ENCODE assay signal across 34 mouse cellular contexts in genomic region chr9:123935776-123936175, GRCm38 (mm10). TPM values are rescaled to one million over a fixed set of nuclear protein-coding genes. Genes with fewer than 3 reads are reported as not detected.
DNase-seq lines count a peak whose midpoint lies in the region; ATAC-seq and TF ChIP-seq lines count a peak whose summit lies in the region.
"Had no signal": no experiment of that assay in that cellular context is flagged by ENCODE, and none has a peak within 500 bp of the region (broad histone marks: within the 10 kb centered on the region; RNA-seq: fewer than 3 reads in every experiment).

No protein-coding gene starts in this region.

- TF ChIP-seq CTCF in E14TG2a.4 (conservative IDR thresholded peaks at IDR 0.05; ENCODE audit: low read length) = no peak

- H3K36me3 ChIP-seq in E14TG2a.4 (ENCODE audit: insufficient read depth, low read length) (peaks cover 45% of the 10 kb centered on the region), ES-E14 (ENCODE audit: control insufficient read depth, insufficient read depth, low read length, poor library complexity, severe bottlenecking) (peaks cover 30% of the 10 kb centered on the region)
- H3K36me3 ChIP-seq: embryonic facial prominence, embryonic 10.5 days; embryonic facial prominence, embryonic 13.5 days; heart, embryonic 12.5 days; heart, embryonic 15.5 days; hindbrain, embryonic 10.5 days; hindbrain, embryonic 13.5 days; intestine, embryonic 15.5 days had no signal

- H3K27me3 ChIP-seq in E14TG2a.4 (ENCODE audit: insufficient read depth, low read length) = 0 out of 2 replicates have a peak, but pooled peaks cover under 1% of the 10 kb centered on the region
- H3K27me3 ChIP-seq: embryonic facial prominence, embryonic 13.5 days; heart, embryonic 12.5 days; heart, embryonic 15.5 days; hindbrain, embryonic 13.5 days; intestine, embryonic 15.5 days had no signal

- DNase-seq in ES-E14 (ENCODE audit: low read depth, low spot score) = peak; percentile 24
- DNase-seq in R1 (ENCODE audit: low read depth, low spot score) = peak; percentile 71
- DNase-seq in urinary bladder, postnatal 10 days (ENCODE audit: low spot score) = no peak
- DNase-seq in adrenal gland, postnatal 14 days = no peak
- no peak for DNase-seq in left cerebral cortex, adult 9 months (ENCODE audit: low spot score in 2 of 2)
- DNase-seq: adrenal gland, adult 8-10 months; adrenal gland, postnatal 36 days; cerebellum, adult 11-12 months; cerebellum, adult 8-10 months; cerebellum, postnatal 10 days; cerebellum, postnatal 36 days; embryo, embryonic 11 days; forebrain, postnatal 0 days; gastrocnemius, postnatal 25 days; heart, adult 18-20 months; heart, postnatal 10 days; heart, postnatal 36 days; kidney, adult 11 months had no signal

- ATAC-seq in CD4-positive, CD25-positive, alpha-beta regulatory T cell, adult 4 months = no peak
- ATAC-seq: forebrain, embryonic 14.5 days; forebrain, postnatal 0 days; hindbrain, embryonic 16.5 days; intestine, embryonic 15.5 days had no signal

- no peaks in the 10 kb centered on the region for H3K4me1 ChIP-seq in E14TG2a.4 (replicated peaks; ENCODE audit: low read depth, low read length)
- H3K4me1 ChIP-seq in ES-E14 (ENCODE audit: control insufficient read depth in 2 of 2, insufficient read depth in 2 of 2, low read length in 2 of 2, poor library complexity in 1 of 2) = no peaks in the 10 kb centered on the region
- H3K4me1 ChIP-seq in brown adipose tissue, adult 24 weeks (ENCODE audit: control insufficient read depth, insufficient read depth, insufficient read length, low read length) = peaks cover 5% of the 10 kb centered on the region; the same call in 1 of the 2 replicates
- H3K4me1 ChIP-seq: embryonic facial prominence, embryonic 10.5 days; embryonic facial prominence, embryonic 13.5 days; heart, embryonic 15.5 days; hindbrain, embryonic 10.5 days; hindbrain, embryonic 13.5 days; intestine, embryonic 15.5 days had no signal

- no peak overlapping the region for H3K9ac ChIP-seq in ES-E14 (ENCODE audit: insufficient read depth, low read depth, low read length, poor library complexity, severe bottlenecking)
- H3K9ac ChIP-seq: embryonic facial prominence, embryonic 13.5 days; forebrain, postnatal 0 days; heart, embryonic 12.5 days; heart, embryonic 15.5 days; hindbrain, embryonic 13.5 days; intestine, embryonic 15.5 days had no signal

- H3K4me3 ChIP-seq in E14TG2a.4 (replicated peaks; ENCODE audit: low read length) (peak overlapping the region; percentile 3; the same call in 1 of the 2 replicates), ES-E14 (ENCODE audit: insufficient read depth in 1 of 2, low read depth in 1 of 2, low read length in 2 of 2, poor library complexity in 1 of 2, severe bottlenecking in 1 of 2) (no peak overlapping the region)
- H3K4me3 ChIP-seq in brown adipose tissue, adult 24 weeks (ENCODE audit: insufficient read depth, low read depth, low read length) = no peak overlapping the region
- H3K4me3 ChIP-seq: embryonic facial prominence, embryonic 10.5 days; embryonic facial prominence, embryonic 13.5 days; erythroblast, embryonic 14.5 days; heart, embryonic 12.5 days; heart, embryonic 15.5 days; hindbrain, embryonic 10.5 days; hindbrain, embryonic 13.5 days; intestine, embryonic 15.5 days had no signal

- H3K27ac ChIP-seq in ES-E14 (ENCODE audit: insufficient read depth, low read depth, low read length, poor library complexity, severe bottlenecking) = no peak overlapping the region
- H3K27ac ChIP-seq in brown adipose tissue, adult 24 weeks (replicated peaks; ENCODE audit: low read depth, low read length) = 0 out of 2 replicates have a peak overlapping the region, but pooled peaks have one; percentile 14
- H3K27ac ChIP-seq: embryonic facial prominence, embryonic 10.5 days; embryonic facial prominence, embryonic 13.5 days; heart, embryonic 15.5 days; hindbrain, embryonic 10.5 days; hindbrain, embryonic 13.5 days; intestine, embryonic 15.5 days had no signal

- in situ Hi-C loops in ES-E14 (cut with MboI; ENCODE audit: low sequenced_read_pairs in 2 of 2, unreplicated experiment in 2 of 2) = no loop called here

- H3K9me3 ChIP-seq in E14TG2a.4 (ENCODE audit: low read length) = peaks cover 55% of the 10 kb centered on the region
- H3K9me3 ChIP-seq in ES-E14 (ENCODE audit: control insufficient read depth, insufficient read depth, low read depth, low read length) = peaks cover 51% of the 10 kb centered on the region
- H3K9me3 ChIP-seq: embryonic facial prominence, embryonic 10.5 days; embryonic facial prominence, embryonic 13.5 days; heart, embryonic 12.5 days; heart, embryonic 15.5 days; hindbrain, embryonic 10.5 days; hindbrain, embryonic 13.5 days; intestine, embryonic 15.5 days had no signal

TF ChIP-seq in ES-E14, 5 proteins besides CTCF, POLR2A, EP300 and RAD21:
- TF ChIP-seq CHD2 (IDR thresholded peaks at IDR 0.05; ENCODE audit: low read depth, low read length) = no peak
- no peak for TF ChIP-seq ZNF384 (IDR thresholded peaks at IDR 0.05; ENCODE audit: low read depth, low read length)
- TF ChIP-seq MAFK (IDR thresholded peaks at IDR 0.05; ENCODE audit: insufficient read depth, low read depth, low read length) = no peak
- TF ChIP-seq HCFC1 (IDR thresholded peaks at IDR 0.05; ENCODE audit: borderline replicate concordance, insufficient read depth, low read length) = no peak
- TF ChIP-seq ZC3H11A (IDR thresholded peaks at IDR 0.05; ENCODE audit: borderline replicate concordance, low read depth, low read length) = no peak

RNA-seq across cellular contexts. Expression of gene Ccr1, which starts 32.7 kb away (rescaled TPM):
- not detected in 2 replicates for total RNA-seq in ES-E14 (2012; rRNA removed)
- polyA plus RNA-seq in brown adipose tissue, adult 24 weeks (2012; ENCODE audit: insufficient read depth, insufficient read length, missing spikeins) = 0.54 and 0.59 TPM in 2 replicates
- under 1 TPM; 0.89 to 0.98 TPM for polyA plus RNA-seq in CD4-positive, CD25-positive, alpha-beta regulatory T cell, adult 4 months (2017; shearing (Covaris generic))
- total RNA-seq in adrenal gland, postnatal 14 days (2021) = 0.86 and 0.89 TPM in 2 replicates
- polyA plus RNA-seq: erythroblast, embryonic 14.5 days had no signal

RNA-seq across cellular contexts. Expression of gene Ccr1l1, which starts 42.4 kb away (rescaled TPM):
- not detected in 2 replicates for total RNA-seq in ES-E14 (2012; rRNA removed)
- not detected in 2 replicates for polyA plus RNA-seq in brown adipose tissue, adult 24 weeks (2012; ENCODE audit: insufficient read depth, insufficient read length, missing spikeins)
- not detected for polyA plus RNA-seq in CD4-positive, CD25-positive, alpha-beta regulatory T cell, adult 4 months (2017; shearing (Covaris generic))
- total RNA-seq in adrenal gland, postnatal 14 days (2021) = not detected in 2 replicates
- total RNA-seq: adrenal gland, adult 8-10 months; adrenal gland, postnatal 36 days; forebrain, postnatal 0 days; gastrocnemius, adult 8-10 months; gastrocnemius, postnatal 25 days; heart, adult 18-20 months; heart, postnatal 10 days; heart, postnatal 36 days had no signal
- polyA plus RNA-seq: C2C12; embryonic facial prominence, embryonic 10.5 days; embryonic facial prominence, embryonic 13.5 days; erythroblast, embryonic 14.5 days; forebrain, embryonic 14.5 days; forebrain, postnatal 0 days; frontal cortex, adult 2 months; heart, embryonic 12.5 days; heart, embryonic 15.5 days; hindbrain, embryonic 10.5 days; hindbrain, embryonic 13.5 days; hindbrain, embryonic 16.5 days; intestine, embryonic 15.5 days had no signal

Comparison
In these comparisons a context has a peak if more than half of its experiments do, and no peak if none do; other contexts are left out.
1. DNase-seq: peak in ES-E14 (single experiment) and R1 (single experiment); none in urinary bladder, postnatal 10 days (single experiment), adrenal gland, postnatal 14 days (single experiment) and left cerebral cortex, adult 9 months (0 of 2).